Mouse (Mus musculus): ENCODE data around the gene Lrrc75a. TPM values are rescaled to one million over a fixed set of nuclear protein-coding genes. Genes with fewer than 3 reads are reported as not detected.

The Lrrc75a gene
- polyA plus RNA-seq, 1 experiment from 2014 or later = 31.9 TPM

DNA sequence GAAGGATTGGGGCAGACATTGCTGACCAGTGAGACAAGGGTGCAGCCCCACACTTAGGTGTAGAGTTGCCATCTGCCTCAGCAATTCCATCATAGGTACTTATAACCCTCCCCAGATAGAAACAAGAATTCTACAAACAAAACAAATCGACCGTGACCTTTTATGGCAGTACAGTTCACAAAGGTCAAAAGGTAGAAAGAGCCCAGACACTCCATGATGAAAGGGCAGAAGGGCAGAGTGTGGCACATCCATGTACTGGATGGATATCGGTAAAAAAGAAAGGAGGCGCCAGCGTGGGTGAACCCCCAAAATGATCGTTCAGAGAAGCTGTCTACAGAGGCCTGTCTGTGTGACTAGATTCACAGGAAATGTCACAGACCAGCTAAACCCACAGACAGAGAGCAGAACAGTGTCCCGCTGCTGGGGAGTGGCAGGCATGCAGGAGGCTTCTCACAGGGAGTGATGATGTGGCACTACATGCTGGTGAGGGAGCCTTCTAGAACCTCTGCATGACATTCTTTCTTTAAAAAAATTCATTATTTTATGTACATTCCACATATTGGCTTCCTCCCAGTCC, 30.5 kb upstream of the Lrrc75a start:
- no peak for ATAC-seq
- H3K9ac ChIP-seq (ENCODE audit: low read depth, low read length) = no peak overlapping the region
- WGBS = 75% methylated on average over 7 of the region's 7 CpGs
- TF ChIP-seq CTCF (IDR thresholded peaks at IDR 0.05; ENCODE audit: low read depth) = no peak
- H3K4me3 ChIP-seq (ENCODE audit: low read depth, low read length) = no peak overlapping the region
- H3K36me3 ChIP-seq (ENCODE audit: control insufficient read depth, insufficient read depth) = no peaks in the 10 kb centered on the region
- no peaks in the 10 kb centered on the region for H3K4me1 ChIP-seq (replicated peaks; ENCODE audit: control insufficient read depth, insufficient read depth, low read length)
- no peak overlapping the region for H3K4me2 ChIP-seq (replicated peaks; ENCODE audit: low read depth)
- no peaks in the 10 kb centered on the region for H3K27me3 ChIP-seq (replicated peaks; ENCODE audit: control insufficient read depth, insufficient read depth, low read length)
- no peaks in the 10 kb centered on the region for H3K9me3 ChIP-seq (ENCODE audit: control insufficient read depth)
- no peak overlapping the region for H3K27ac ChIP-seq (ENCODE audit: low read depth, low read length)

DNA sequence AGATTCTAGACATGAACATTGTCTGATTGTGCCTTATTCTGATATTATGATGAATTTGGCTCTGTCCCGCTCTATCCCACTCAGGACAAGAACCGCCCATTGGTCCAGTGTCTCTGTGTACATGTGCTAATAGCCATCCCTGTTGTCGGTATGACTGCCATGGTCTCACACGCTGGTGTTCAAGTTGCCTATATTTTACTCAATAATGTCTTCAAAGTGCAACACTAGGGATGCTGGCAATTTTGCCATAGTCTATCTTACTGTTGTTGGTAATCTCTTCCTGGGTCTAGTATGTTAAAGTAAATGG, 27.9 kb upstream of the Lrrc75a start:
- no peaks in the 10 kb centered on the region for H3K9me3 ChIP-seq (ENCODE audit: control insufficient read depth)
- no peaks in the 10 kb centered on the region for H3K36me3 ChIP-seq (ENCODE audit: control insufficient read depth, insufficient read depth)
- 92% methylated on average over 4 of the region's 4 CpGs for WGBS
- H3K4me1 ChIP-seq (replicated peaks; ENCODE audit: control insufficient read depth, insufficient read depth, low read length) = no peaks in the 10 kb centered on the region
- ATAC-seq = no peak
- TF ChIP-seq CTCF (IDR thresholded peaks at IDR 0.05; ENCODE audit: low read depth) = no peak
- no peak overlapping the region for H3K27ac ChIP-seq (ENCODE audit: low read depth, low read length)
- H3K4me2 ChIP-seq (replicated peaks; ENCODE audit: low read depth) = no peak overlapping the region
- H3K4me3 ChIP-seq (ENCODE audit: low read depth, low read length) = no peak overlapping the region
- no peak overlapping the region for H3K9ac ChIP-seq (ENCODE audit: low read depth, low read length)
- no peaks in the 10 kb centered on the region for H3K27me3 ChIP-seq (replicated peaks; ENCODE audit: control insufficient read depth, insufficient read depth, low read length)

DNA sequence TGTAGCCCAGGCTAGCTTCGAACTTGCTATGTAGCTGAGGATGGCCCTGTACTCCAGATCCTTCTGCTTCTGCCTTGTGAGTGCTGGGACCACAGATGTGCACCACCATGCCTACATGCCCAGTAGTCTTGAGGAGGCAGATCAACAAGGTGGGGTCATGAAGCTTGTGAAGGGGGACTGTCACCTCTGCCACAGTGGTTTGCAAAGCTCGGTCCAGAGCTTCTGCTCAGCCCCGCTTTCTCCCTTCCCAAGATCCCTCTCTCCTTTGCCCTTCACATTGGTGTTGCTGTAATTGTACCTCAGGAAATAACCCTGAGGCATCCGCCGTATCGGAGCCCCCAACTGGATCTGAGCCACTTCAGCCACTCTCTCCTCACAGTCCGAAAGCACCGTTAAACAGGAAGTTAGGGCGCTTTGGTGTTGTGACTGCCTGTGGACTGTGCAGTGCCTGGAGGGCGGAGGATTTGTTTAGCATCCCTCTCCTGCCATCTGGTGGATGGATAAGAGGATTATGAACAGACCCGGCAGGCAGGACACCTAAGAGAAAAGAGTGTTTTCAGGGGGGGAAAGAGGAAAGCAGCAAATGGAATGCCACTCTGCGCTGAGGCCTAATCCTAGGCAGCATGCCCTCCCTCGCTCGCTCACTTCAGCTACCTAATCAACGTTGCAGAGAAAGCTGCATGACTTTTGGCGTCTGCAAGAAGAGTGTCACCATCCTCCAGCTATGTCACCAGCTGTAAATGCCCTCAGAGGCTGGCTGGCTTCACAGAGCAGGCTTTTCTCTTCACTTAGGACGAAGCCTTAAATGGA, 27.4 kb upstream of the Lrrc75a start:
- H3K9me3 ChIP-seq (ENCODE audit: control insufficient read depth) = no peaks in the 10 kb centered on the region
- peak; percentile 95 for TF ChIP-seq CTCF (IDR thresholded peaks at IDR 0.05; ENCODE audit: low read depth)
- H3K4me3 ChIP-seq (ENCODE audit: low read depth, low read length) = 0 out of 2 replicates have a peak overlapping the region, but pooled peaks have one; percentile 12
- H3K36me3 ChIP-seq (ENCODE audit: control insufficient read depth, insufficient read depth) = no peaks in the 10 kb centered on the region
- H3K27me3 ChIP-seq (replicated peaks; ENCODE audit: control insufficient read depth, insufficient read depth, low read length) = no peaks in the 10 kb centered on the region
- no peak overlapping the region for H3K27ac ChIP-seq (ENCODE audit: low read depth, low read length)
- WGBS = 20% methylated on average over 17 of the region's 17 CpGs
- H3K4me2 ChIP-seq (replicated peaks; ENCODE audit: low read depth) = peak overlapping the region; percentile 58
- ATAC-seq = peak; percentile 79
- peak overlapping the region; percentile 38; the same call in 1 of the 2 replicates for H3K9ac ChIP-seq (ENCODE audit: low read depth, low read length)
- H3K4me1 ChIP-seq (replicated peaks; ENCODE audit: control insufficient read depth, insufficient read depth, low read length) = no peaks in the 10 kb centered on the region

DNA sequence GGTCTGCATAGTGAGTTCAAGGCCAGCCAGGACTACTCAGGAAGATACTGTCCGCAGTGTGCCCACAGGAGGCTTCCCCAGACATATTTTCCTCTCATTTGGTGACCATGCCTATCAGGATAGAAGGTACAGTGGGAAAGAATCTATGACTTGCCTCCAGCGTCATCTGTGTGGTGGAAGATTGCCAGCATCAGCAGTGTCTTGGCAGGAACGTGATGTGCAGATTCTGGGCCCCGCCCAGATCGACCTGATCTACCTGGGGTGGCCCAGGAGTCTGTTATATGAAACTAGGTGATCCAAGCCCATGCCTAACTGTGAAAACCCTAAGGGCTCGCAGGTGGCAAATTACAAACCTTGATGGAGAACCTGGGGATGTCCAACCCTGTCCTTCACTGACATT, 21.7 kb upstream of the Lrrc75a start:
- H3K4me2 ChIP-seq (replicated peaks; ENCODE audit: low read depth) = no peak overlapping the region
- 75% methylated on average over 6 of the region's 6 CpGs for WGBS
- no peaks in the 10 kb centered on the region for H3K4me1 ChIP-seq (replicated peaks; ENCODE audit: control insufficient read depth, insufficient read depth, low read length)
- no peak overlapping the region for H3K9ac ChIP-seq (ENCODE audit: low read depth, low read length)
- H3K36me3 ChIP-seq (ENCODE audit: control insufficient read depth, insufficient read depth) = peaks cover 13% of the 10 kb centered on the region
- H3K4me3 ChIP-seq (ENCODE audit: low read depth, low read length) = no peak overlapping the region
- no peaks in the 10 kb centered on the region for H3K27me3 ChIP-seq (replicated peaks; ENCODE audit: control insufficient read depth, insufficient read depth, low read length)
- H3K27ac ChIP-seq (ENCODE audit: low read depth, low read length) = no peak overlapping the region
- ATAC-seq = no peak
- TF ChIP-seq CTCF (IDR thresholded peaks at IDR 0.05; ENCODE audit: low read depth) = no peak
- no peaks in the 10 kb centered on the region for H3K9me3 ChIP-seq (ENCODE audit: control insufficient read depth)

DNA sequence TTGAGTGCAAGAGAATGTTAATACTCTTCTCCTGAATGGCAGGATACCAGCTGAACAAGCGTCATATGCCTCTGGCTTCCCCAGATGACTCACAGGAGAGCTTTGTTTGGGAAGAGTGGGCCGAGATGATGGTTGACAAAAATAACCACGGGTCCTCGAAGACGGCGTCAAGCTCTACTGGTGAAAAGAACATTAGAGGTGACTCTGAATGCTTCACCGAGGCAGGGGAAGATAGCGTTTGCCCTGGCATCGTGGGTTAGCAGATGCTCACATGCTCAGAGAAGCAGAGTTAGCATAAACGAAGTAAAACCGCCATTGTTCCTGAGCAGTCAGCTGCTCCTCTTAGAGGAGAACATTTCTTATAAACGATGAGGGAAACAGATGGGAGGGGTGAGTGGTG, 21.1 kb upstream of the Lrrc75a start:
- TF ChIP-seq CTCF (IDR thresholded peaks at IDR 0.05; ENCODE audit: low read depth) = no peak
- Histone ChIP-seq H3K4me3 (ENCODE audit: low read depth, low read length) (no peak overlapping the region), H3K27me3 (replicated peaks; ENCODE audit: control insufficient read depth, insufficient read depth, low read length) (no peaks in the 10 kb centered on the region), H3K27ac (ENCODE audit: low read depth, low read length) (no peak overlapping the region), H3K4me1 (replicated peaks; ENCODE audit: control insufficient read depth, insufficient read depth, low read length) (no peaks in the 10 kb centered on the region), H3K9ac (ENCODE audit: low read depth, low read length) (no peak overlapping the region), H3K9me3 (ENCODE audit: control insufficient read depth) (no peaks in the 10 kb centered on the region), H3K36me3 (ENCODE audit: control insufficient read depth, insufficient read depth) (peaks cover 13% of the 10 kb centered on the region), H3K4me2 (replicated peaks; ENCODE audit: low read depth) (no peak overlapping the region)
- 50% methylated on average over 12 of the region's 12 CpGs for WGBS
- ATAC-seq = no peak

DNA sequence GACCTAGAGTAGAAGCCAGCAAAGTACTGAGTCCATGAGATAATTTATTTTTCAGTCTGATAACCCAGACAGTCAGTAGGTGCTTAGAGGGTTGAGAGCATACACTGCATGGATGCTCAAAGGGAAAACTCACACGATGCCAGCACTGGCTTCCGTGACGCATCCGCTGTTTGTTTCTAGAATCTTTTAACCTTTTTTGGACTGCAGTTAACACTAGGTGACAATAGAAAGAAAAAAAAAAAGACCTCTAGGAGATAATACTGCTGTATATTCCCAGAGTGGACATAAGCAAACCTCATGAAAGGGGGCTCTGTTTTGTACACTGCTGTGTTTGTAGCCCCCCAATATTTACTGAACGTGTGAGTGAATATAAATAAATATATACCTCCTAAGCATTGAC, 20.7 kb upstream of the Lrrc75a start:
- Histone ChIP-seq H3K36me3 (ENCODE audit: control insufficient read depth, insufficient read depth) (peaks cover 13% of the 10 kb centered on the region), H3K9me3 (ENCODE audit: control insufficient read depth) (no peaks in the 10 kb centered on the region), H3K4me2 (replicated peaks; ENCODE audit: low read depth) (no peak overlapping the region), H3K4me3 (ENCODE audit: low read depth, low read length) (no peak overlapping the region), H3K27me3 (replicated peaks; ENCODE audit: control insufficient read depth, insufficient read depth, low read length) (no peaks in the 10 kb centered on the region), H3K9ac (ENCODE audit: low read depth, low read length) (no peak overlapping the region), H3K27ac (ENCODE audit: low read depth, low read length) (no peak overlapping the region), H3K4me1 (replicated peaks; ENCODE audit: control insufficient read depth, insufficient read depth, low read length) (no peaks in the 10 kb centered on the region)
- TF ChIP-seq CTCF (IDR thresholded peaks at IDR 0.05; ENCODE audit: low read depth) = no peak
- ATAC-seq = no peak
- 79% methylated on average over 5 of the region's 5 CpGs for WGBS
